Mouse (Mus musculus): ENCODE data around the gene Fcgbp.
A peak's percentile ranks its signal among the peaks of the same experiment; 100 is the strongest.
"Not testable (repeated sequence)": the region's sequence is repeated elsewhere in the genome, so short reads cannot be mapped to it uniquely, and the experiment has no call there.

Fcgbp gene

DNA sequence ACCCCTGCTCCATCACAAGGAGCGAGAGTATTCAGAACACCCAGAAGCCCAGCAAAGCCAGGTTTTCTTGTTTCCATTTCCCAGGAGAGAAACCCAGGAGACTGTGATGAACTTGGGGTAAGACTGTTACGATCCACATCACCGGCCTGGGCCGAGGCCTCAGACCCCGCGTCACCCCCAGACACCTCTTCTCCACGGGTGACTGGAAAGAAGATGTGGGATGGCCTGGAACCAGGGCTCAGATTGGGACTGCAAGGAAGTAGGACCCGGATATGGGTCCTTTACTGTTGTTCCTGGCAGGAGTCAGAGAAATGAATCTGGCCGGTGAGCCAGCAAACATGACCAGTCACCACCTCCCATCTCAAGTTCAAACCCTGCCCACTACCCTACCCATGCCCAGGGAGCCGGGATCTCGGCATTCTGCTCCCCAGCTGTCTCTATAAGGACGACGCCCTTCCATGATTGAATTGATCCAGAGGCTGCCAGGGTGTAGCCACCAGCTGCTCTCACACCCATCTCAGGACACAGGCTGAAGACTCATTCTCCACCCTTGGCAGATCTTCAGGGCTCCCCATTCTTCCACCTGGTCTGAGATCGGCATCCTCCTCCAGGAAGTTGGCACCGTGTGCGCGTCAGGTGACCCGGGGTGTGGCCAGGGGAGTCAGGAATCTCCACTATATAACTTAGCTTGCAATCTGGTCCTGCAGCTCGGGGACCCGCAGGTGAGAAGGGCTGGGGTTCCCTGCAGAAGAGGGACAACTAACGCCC lies at the start of gene Fcgbp:
TSS of gene Fcgbp (plus strand) at position 706 of the 768 bp plus-strand sequence.
- no peak for DNase-seq (ENCODE audit: low read depth, low spot score)

DNA sequence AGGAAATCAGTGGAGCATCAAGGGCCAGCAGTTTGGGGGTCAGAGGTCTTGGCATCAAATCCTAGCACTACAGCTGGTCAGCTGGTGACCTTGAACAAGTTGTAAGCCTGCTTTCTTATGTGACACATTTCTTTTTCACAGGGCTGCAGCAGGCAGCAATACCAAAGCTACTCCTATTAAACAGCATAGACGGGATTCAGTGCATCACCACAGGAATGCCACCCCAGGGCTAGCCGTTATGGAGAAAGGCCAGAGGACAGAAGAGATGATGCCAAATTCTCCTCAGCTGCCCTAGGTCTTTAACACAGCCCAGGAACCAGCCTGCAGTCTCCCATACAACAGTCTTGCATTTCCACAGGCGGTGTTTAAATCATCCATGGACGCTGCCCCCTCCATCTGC lies 26.5 kb upstream of the Fcgbp start:
- DNase-seq (ENCODE audit: low read depth, low spot score) = no peak

DNA sequence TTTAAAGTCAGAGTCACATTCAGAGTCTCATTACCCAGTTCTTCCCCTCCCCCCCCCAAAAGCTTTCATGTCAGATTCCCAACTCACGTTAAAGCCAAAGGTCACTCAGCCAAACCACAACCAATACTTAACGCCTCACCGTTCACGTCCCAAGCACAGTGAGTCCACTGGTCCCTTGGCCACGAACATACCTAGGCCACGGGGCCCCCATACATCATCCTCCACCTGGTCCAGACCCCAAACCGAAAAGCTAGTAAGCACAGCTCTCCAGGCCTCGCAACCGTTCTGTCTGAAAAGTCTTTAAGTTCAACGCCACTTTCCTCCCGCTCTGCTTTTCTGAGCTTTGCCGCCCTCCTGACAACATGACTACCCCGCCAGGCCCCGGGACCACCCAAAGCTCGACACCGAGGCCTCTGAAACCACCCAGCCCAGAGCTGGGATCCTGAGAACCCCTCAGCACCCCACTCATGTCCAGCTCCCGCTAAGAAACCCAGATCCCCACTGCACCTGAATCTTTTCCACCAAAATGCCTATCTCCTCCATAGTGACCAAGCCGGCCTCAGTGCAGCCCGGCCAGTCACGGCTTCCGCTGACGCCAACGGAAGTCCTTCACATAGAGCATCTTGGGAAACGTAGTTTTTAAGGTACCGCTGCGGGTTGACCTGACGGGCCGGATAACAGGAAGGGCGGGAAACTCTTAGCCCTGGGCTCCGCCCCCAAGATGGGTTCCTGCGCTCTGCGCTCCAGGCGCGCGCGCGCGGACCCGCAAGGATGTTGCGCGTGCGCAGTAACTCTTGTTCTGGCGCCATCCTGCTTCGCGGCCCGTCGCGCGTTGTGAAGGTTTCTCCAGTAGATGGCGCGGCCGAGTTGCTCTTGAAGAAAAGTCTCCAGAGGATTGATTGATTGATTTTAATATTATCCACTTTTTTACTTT lies 21.3 kb upstream of the Fcgbp start, which contains the start of gene Psmc4:
TSS of gene Psmc4 (minus strand) at position 626 of the 934 bp plus-strand sequence.
- DNase-seq (ENCODE audit: low read depth, low spot score) = peak; percentile 99

DNA sequence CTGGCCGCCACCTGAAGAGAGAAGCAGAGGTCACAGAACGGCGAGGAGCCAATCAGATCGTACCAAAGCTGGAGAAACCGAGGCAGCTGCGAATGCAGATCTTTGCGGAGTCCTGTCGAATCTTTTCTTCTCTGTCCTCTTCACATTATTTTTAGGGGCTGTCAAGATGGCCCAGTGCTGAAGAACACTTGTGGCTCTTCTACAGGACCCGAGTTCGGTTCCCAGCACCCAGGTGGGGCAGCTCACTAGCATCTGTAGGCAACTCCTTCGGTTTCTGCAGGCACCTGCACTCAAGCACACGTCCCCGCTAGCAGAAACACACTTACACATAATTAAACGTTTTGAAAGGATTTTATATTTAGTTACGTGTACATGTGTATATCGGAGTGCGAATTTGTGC lies 20.5 kb upstream of the Fcgbp start:
- peak; percentile 12 for DNase-seq (ENCODE audit: low read depth, low spot score)

DNA sequence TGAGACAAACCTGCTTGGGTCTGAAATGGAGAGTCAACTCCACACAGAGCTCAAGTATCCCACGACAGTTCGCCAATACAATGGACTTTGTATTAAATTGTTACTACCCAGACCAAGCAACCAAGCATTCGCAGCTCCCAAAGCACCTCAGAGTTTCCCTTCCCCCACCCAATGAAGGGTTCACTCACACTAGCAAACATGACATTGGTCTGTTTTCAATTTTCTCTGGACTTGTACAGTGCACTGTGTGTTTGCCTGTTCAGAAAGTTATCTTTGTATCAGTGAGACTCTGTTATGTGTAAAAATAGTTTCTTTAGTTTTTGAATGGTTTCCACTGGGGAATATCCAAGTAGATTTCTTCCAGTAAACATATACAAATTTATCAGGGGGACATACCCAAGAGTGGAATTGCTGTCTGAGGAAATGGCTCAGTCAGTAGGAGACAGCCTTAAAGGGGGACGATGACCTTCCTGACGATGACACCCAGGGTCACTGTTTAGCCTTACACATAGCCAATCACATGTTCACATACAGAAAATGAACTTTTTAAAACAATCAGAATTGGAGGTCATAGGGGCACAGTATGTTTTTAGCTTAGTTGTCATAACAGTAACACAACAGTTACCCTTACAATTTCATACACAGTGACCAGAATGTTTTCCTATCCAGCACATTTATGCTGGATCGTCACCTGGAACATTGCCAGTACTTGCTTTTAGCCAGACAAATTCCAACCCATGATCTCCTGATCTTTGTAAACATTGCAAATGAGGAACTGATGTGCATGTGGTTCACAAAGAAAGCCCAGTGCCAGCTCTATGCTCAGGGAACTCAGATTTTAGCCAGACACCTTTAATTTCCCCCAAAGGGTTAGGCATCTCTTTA lies 17.7 kb upstream of the Fcgbp start:
- DNase-seq (ENCODE audit: low read depth, low spot score) = no peak

DNA sequence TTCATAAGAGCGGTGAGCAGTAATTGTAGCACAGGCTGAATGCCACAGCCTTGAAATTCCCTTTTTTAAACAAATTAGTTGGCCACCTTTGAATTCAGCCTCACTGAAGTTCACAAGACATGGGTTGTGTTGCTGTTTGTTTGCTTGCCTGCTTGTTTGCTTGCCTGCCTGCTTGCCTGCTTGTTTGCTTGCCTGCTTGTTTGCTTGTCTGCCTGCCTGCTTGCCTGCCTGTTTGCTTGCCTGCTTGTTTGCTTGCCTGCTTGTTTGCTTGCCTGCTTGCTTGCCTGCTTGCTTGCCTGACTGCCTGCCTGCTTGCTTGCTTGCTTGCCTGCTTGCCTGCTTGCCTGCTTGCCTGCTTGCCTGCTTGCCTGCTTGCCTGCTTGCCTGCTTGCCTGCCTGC lies 11.1 kb upstream of the Fcgbp start:
- no peak for DNase-seq (ENCODE audit: low read depth, low spot score)

DNA sequence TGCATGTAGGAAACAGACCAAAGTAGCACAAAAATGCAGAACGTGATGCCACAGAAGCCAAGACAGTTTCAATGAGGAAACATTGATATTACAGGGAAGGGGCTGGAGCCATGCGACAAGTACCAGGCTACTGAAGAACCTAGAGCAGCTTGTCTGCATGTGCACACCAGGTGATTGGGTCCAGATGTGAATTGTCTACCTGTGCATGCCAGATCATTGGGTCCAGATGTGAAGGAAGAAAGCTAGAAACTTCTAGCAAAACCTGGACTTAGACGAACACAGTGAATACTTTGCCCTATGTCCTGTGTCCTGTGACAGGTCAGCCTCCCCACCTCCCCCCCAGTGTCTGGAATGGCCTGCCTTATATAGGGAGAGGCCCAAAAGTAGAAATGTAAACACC lies 2.4 kb upstream of the Fcgbp start:
- DNase-seq (ENCODE audit: low read depth, low spot score) = no peak

DNA sequence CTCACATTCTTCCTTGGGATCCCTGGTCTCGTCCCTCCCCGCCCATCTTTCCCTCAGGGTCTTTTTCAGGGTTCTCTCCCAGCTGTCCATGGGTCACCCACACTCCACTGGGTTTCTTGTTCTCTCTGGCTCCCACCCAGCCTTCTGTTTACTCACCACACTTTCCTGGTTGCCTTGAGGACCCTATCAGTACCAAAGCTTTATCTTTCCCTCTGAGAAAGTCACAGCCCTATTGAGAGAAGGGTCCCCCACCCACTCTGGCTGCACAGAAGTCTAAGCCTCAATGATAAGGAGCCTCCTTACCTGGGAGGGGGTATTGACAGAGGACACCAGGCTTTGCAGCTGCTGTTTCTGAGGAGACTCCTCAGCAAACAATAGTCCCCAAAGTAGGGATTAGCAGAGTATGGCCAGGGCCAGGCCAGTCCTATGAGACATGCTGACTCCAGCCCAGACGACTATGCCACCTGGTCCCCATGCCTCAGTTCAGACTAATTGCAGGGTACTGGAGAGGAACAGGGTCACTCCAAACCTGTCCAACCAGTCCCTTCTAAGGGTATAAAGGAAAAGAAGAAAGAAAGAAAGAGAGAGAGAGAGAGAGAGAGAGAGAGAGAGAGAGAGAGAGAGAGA lies 1.4 kb upstream of the Fcgbp start:
- DNase-seq (ENCODE audit: low read depth, low spot score) = no peak

DNA sequence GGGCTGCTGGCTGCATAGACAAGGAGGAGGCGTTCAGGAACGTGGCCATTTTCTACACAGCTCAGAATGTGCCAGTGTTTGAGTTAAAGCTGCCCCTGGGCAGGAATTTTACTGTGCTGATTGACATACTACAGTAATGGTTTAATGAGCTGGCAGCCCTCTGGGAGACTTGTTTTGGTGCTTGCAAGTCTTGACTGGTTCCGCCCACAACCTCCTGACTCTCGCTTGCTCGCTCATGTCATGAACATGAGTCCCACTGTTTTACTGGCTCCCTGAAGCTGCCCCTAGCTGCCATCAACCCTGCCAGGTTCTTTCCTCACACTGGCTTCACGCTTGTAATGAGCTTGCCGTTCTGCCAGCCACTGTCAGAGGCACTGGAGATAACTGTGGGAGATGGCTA lies 13.2 kb downstream of the Fcgbp start:
- no peak for DNase-seq (ENCODE audit: low read depth, low spot score)

DNA sequence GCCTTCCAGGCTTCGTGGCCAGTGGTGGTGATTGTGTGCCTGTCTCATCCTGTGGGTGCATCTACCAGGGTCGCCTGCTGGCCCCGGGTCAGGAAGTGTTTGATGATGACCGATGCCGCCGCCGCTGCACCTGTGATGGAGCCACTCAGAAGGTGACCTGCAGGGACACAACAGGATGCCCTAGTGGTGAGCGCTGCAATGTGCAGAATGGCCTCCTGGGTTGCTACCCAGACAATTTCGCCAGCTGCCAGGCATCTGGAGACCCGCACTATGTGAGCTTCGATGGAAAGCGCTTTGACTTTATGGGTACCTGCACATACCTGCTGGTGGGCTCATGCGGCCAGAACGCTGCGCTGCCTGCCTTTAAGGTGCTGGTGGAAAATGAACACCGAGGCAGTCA lies 15.2 kb downstream of the Fcgbp start:
- DNase-seq (ENCODE audit: low read depth, low spot score) = no peak

DNA sequence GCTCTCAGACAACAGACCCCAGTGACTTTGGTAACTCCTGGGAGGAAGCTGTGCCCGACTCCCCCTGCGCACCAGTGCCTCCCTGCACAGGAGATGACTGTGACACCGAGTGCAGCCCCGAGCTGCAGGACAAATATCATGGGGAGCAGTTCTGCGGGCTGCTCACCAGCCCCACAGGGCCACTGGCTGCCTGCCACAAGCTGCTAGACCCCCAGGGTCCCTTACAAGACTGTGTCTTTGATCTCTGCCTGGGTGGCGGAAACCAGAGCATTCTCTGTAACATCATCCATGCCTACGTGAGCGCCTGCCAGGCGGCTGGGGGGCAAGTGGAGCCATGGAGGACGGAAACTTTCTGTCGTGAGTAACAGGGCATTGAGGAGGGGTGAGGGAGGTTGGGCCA lies 22.5 kb downstream of the Fcgbp start:
- DNase-seq (ENCODE audit: low read depth, low spot score) = no peak

DNA sequence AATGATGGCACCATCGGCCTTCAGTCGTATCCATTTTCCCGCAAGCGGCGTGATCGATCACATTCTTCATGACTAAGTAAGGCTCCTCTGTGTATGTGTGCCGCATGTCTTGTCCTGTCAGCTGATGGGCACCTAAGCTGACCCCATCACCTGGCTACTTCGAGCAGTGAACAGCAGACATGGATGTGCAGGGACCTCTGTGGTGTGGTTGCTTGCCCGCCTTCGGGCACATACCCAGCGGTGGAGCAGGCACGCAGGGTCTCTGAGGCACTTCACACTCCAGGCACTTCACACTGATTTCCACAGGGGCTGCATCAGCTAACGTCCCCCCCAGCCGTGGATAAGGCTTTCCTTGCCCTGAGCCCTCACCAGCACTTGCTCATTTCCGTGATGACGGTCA lies 28.1 kb downstream of the Fcgbp start:
- DNase-seq (ENCODE audit: low read depth, low spot score) = no peak

DNA sequence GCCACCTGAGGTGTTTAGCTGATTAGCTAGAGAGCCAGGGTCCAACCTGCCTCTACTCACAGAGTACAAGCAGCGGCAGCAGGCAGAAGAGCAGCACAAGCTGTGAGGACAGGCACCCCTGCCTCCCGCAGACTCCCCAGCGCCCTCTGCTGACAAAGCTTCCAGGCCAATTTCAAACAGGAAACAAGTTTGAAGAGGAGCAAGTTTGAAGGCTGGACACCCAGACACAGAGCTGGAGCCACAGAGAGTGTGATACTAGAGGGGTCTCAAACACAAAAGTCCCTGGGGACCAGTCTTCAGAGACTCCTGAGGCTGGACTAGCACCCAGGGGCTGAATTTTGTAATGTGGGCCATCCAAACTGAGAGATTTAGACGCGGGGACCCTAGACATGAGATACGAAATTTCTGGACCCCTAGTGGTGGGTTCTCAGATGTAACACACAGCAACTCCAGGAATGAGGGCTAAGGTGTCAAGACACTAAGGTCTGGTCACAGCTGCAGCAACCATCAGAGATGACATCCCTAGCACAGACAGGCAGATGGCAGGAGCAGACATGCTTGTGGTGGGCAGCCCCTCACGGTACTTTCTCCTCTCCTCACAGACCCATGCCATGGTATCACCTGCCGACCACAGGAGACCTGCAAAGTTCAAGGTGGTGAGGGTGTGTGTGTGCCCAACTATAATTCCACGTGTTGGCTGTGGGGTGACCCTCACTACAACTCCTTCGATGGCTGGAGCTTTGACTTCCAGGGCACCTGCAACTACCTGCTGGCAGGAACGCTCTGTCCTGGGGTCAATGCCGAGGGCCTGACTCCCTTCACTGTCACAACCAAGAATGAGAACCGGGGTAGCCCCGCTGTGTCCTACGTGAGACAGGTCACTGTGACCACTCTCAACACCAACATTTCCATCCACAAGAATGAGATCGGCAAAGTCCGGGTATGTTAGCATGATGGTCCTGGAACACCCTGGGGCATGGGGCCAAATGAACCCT lies 29.9 kb downstream of the Fcgbp start:
- peak; percentile 21 for DNase-seq (ENCODE audit: low read depth, low spot score)

DNA sequence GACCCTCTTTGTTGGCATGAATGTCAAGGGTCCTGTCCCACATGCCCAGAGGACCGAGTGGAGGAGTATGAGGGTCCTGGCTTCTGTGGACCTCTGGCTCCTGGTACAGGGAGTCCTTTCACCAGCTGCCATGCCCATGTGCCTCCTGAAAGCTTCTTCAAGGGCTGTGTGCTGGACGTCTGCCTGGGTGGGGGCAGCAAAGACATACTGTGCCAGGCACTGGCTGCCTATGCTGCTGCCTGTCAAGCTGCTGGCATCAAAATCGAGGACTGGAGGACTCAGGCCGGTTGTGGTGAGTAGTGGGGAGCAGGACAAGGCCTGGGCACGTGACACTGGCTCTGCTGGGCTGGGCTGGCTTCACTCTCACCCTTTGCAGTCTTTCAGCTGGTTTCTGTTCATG lies 31.9 kb downstream of the Fcgbp start:
- not testable (repeated sequence) for DNase-seq (ENCODE audit: low read depth, low spot score)

DNA sequence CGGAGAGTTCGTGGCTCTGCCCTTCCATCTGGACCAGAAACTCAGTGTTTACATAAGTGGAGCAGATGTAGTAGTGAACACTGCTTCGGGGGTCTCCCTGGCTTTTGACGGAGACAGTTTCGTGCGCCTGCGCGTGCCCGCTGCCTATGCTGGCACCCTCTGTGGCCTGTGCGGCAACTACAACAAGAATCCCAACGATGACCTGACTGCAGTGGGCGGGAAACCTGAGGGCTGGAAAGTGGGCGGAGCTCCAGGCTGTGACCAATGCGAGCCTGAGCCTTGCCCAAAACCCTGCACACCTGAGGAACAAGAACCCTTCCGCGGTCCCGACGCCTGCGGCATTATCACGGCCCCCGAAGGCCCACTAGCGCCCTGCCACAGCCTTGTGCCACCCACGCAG lies 33.6 kb downstream of the Fcgbp start:
- no peak for DNase-seq (ENCODE audit: low read depth, low spot score)

DNA sequence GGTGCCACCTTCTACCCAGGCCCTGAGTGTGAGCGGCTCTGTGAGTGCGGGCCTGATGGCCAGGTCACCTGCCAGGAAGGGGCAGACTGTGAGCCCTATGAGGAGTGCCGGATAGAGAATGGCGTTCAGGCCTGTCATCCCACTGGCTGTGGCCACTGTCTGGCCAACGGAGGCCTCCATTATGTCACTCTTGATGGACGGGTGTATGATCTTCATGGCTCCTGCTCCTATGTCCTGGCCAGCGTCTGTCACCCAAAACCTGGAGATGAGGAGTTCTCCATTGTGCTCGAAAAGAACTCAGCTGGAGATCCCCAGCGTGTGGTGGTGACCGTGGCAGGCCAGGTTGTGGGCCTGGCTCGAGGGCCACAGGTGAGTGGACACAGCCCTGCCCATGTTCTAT lies 35.2 kb downstream of the Fcgbp start:
- DNase-seq (ENCODE audit: low read depth, low spot score) = no peak

DNA sequence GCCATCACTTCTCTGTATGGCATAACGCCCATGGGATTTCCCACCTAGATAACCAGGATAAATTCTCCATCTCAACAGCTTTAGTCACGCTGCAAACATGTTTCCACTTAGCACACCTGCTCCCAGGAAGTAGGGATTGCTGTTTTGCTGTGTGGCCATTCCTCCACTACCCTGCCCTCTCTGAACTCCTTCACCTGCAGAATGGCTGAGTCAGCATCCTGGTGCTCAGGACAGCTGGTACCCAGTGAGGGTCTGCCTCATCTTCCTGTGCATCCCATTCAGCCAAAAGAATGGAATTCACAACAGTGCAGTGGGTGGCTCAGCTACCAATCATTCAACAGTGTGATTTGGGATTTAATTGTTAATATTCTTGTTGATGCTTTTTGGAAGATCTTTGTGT lies 43.6 kb downstream of the Fcgbp start:
- DNase-seq (ENCODE audit: low read depth, low spot score) = no peak

DNA sequence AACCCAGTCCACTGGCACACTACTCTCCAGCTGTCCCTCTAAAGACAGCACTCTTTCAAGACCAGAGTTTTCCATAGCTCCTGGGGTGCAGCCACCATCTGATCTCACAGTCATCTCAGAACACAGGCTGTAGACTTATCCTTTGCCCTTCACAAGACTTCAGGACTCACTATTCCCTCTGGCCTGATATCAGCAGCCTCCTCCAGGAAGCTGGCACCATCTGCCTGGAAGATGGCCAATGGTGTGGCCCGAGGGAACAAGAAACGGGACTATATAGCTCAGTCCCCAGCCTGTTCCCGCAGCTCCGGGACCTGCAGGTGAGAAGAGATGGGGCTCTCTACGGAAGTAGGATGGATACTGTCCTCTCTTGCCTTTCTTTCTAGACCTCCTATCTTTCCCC lies 58.1 kb downstream of the Fcgbp start, which contains the start of gene 9530053A07Rik:
TSS of gene 9530053A07Rik (plus strand) at position 301 of the 400 bp plus-strand sequence.
- no peak for DNase-seq (ENCODE audit: low read depth, low spot score)

DNA sequence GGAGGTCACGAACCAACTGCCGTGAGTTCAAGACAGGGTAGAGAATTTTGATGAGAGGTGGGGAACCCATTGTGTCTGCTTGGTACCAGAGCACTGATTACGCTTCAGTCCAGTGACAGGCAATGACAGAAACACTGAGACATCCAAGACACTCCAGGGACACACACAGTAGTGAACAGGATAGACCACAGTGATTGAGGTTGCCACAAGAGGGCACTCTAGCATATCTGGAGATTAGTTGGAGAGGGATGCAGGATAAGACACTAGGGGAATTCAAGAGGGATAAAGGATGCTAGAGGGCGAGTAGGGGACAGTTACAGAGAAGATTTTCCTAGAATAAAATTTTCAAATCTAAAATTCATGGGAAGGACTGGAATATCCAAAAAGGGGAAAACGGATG lies 66.6 kb downstream of the Fcgbp start:
- DNase-seq (ENCODE audit: low read depth, low spot score) = peak; percentile 36

DNA sequence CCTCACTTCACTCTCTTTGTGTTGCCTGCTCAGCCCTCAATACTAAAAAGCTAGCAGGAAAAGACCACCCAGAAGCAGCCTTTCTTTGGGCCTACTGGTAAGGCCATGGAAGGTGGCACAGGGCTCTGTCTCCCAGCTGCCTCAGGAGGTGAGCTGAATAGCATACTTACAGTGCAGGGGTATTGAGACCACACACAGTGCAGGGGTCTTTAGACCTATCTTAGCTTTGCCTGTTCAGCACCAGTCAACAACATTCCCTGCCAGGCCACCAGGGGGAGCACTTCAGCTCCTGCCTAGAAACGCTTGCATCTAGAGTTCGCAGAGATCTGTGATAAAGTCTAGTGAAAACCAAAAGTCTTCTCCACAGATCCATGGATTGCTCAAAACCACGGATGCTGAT lies 77.2 kb downstream of the Fcgbp start:
- peak; percentile 84 for DNase-seq (ENCODE audit: low read depth, low spot score)

Measured in CD4-positive, CD25-positive, alpha-beta regulatory T cell, adult 2 months (primary cell).